9 mouse cellular contexts compared by ENCODE assay signal in the genomic region with DNA sequence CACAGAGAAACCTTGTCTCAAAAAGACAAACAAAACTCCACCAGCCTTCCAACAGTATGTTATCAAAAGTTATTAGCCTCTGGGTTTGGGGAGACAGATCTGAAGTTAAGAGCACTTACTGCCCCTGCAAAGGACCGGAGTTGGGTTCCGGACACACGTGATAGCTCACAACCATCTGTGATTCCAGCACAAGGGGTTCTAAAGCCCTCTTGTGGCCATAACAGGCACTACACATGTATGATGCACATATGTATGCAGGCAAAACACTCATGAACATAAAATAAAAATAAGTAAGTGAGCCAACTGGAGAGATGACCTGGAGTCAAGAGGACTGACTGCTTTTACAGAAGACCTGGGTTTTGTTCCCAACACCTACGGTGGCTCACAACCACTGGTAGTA. TPM values are rescaled to one million over a fixed set of nuclear protein-coding genes. Genes with fewer than 3 reads are reported as not detected.
DNase-seq lines count a peak whose midpoint lies in the region; ATAC-seq and TF ChIP-seq lines count a peak whose summit lies in the region.
"Had no signal": no experiment of that assay in that cellular context is flagged by ENCODE, and none has a peak within 500 bp of the region (broad histone marks: within the 10 kb centered on the region; RNA-seq: fewer than 3 reads in every experiment).

No protein-coding gene starts in this region.

- no peaks in the 10 kb centered on the region for H3K27me3 ChIP-seq in heart, embryonic 10.5 days (ENCODE audit: insufficient read depth, poor library complexity, severe bottlenecking)
- H3K27me3 ChIP-seq in liver, embryonic 14.5 days (ENCODE audit: control insufficient read depth, insufficient read depth, low read length) = no peaks in the 10 kb centered on the region
- H3K27me3 ChIP-seq: hindbrain, embryonic 15.5 days had no signal

- TF ChIP-seq EP300 in liver, embryonic 14.5 days (IDR thresholded peaks at IDR 0.05; ENCODE audit: low read depth) = no peak

- H3K36me3 ChIP-seq in heart, embryonic 10.5 days = no peaks in the 10 kb centered on the region
- no peaks in the 10 kb centered on the region for H3K36me3 ChIP-seq in liver, embryonic 14.5 days (replicated peaks; ENCODE audit: control insufficient read depth, insufficient read depth, low read depth)
- H3K36me3 ChIP-seq: hindbrain, embryonic 15.5 days had no signal

- peak; percentile 84 for DNase-seq in heart, adult 11 months
- no peak for DNase-seq in heart, embryonic 10.5 days (ENCODE audit: low spot score)
- DNase-seq in 416B (ENCODE audit: low read depth) (peak; percentile 40), R1 (ENCODE audit: low read depth, low spot score) (peak; percentile 85)
- no peak for DNase-seq in liver, embryonic 14.5 days (ENCODE audit: low read depth in 3 of 3, low spot score in 3 of 3)
- no peak for DNase-seq in adrenal gland, postnatal 4 days (ENCODE audit: low spot score in 2 of 2)
- no peak for DNase-seq in cerebellum, adult 8-10 months
- DNase-seq in Muller cell, postnatal 12 days (ENCODE audit: inconsistent ontology term) = no peak

- H3K4me3 ChIP-seq in heart, embryonic 10.5 days = no peak overlapping the region
- H3K4me3 ChIP-seq in liver, embryonic 14.5 days (ENCODE audit: insufficient read depth in 1 of 2, low read depth in 2 of 2, low read length in 2 of 2) = no peak overlapping the region
- H3K4me3 ChIP-seq: hindbrain, embryonic 15.5 days had no signal

- H3K27ac ChIP-seq in heart, embryonic 10.5 days = no peak overlapping the region
- no peak overlapping the region for H3K27ac ChIP-seq in liver, embryonic 14.5 days
- H3K27ac ChIP-seq: hindbrain, embryonic 15.5 days had no signal

- WGBS in heart, embryonic 10.5 days = 77% methylated on average over 4 of the region's 4 CpGs
- WGBS in liver, embryonic 14.5 days (ENCODE audit: insufficient replicate concordance) = 66% methylated on average over 4 of the region's 4 CpGs

- ATAC-seq in liver, embryonic 14.5 days (ENCODE audit: insufficient read depth) = 0 out of 2 replicates have a peak, but pooled peaks have one; percentile 47

- no peaks in the 10 kb centered on the region for H3K9me3 ChIP-seq in heart, embryonic 10.5 days
- H3K9me3 ChIP-seq in liver, embryonic 14.5 days (ENCODE audit: control insufficient read depth, low read length) = no peaks in the 10 kb centered on the region
- H3K9me3 ChIP-seq: hindbrain, embryonic 15.5 days had no signal

- no peak overlapping the region for H3K9ac ChIP-seq in liver, embryonic 14.5 days (replicated peaks)
- H3K9ac ChIP-seq: hindbrain, embryonic 15.5 days had no signal

- no peaks in the 10 kb centered on the region for H3K4me1 ChIP-seq in heart, embryonic 10.5 days
- no peaks in the 10 kb centered on the region for H3K4me1 ChIP-seq in liver, embryonic 14.5 days (replicated peaks; ENCODE audit: control insufficient read depth in 2 of 2, insufficient read depth in 2 of 2, low read length in 1 of 2)
- H3K4me1 ChIP-seq: hindbrain, embryonic 15.5 days had no signal

- no peak overlapping the region for H3K4me2 ChIP-seq in liver, embryonic 14.5 days (ENCODE audit: low read depth)
- H3K4me2 ChIP-seq: hindbrain, embryonic 15.5 days had no signal

- peak; percentile 79 for TF ChIP-seq CTCF in liver, embryonic 14.5 days (IDR thresholded peaks at IDR 0.05; ENCODE audit: low read depth)

RNA-seq across cellular contexts. Expression of a gene that starts 6.8 kb away (rescaled TPM):
- 5.4 and 6.6 TPM in 2 replicates for polyA plus RNA-seq in heart, embryonic 10.5 days (2016; fragmentation: Nextera tagmentation; extraction: Ambion mirVana)
- 1.5 and 1.8 TPM in 2 replicates for polyA plus RNA-seq in liver, embryonic 14.5 days (2012; rRNA removed)
- 1.2 and 1.4 TPM in 2 replicates for polyA plus RNA-seq in liver, embryonic 14.5 days (2014; fragmentation: Nextera tagmentation; extraction: Ambion mirVana)
- 10 to 100 TPM; 30.1 to 35.0 TPM for total RNA-seq in adrenal gland, postnatal 4 days (2021)

Comparison
In these comparisons a context has a peak if more than half of its experiments do, and no peak if none do; other contexts are left out.
1. DNase-seq: peak in heart, adult 11 months (single experiment), 416B (single experiment) and R1 (single experiment); none in heart, embryonic 10.5 days (single experiment), liver, embryonic 14.5 days (0 of 3), adrenal gland, postnatal 4 days (0 of 2), cerebellum, adult 8-10 months (single experiment) and Muller cell, postnatal 12 days (single experiment).